Mouse (Mus musculus): Measurements from ENCODE around the gene Rad23b.
"Not testable (repeated sequence)": the region's sequence is repeated elsewhere in the genome, so short reads cannot be mapped to it uniquely, and the experiment has no call there.

Gene Rad23b

DNA sequence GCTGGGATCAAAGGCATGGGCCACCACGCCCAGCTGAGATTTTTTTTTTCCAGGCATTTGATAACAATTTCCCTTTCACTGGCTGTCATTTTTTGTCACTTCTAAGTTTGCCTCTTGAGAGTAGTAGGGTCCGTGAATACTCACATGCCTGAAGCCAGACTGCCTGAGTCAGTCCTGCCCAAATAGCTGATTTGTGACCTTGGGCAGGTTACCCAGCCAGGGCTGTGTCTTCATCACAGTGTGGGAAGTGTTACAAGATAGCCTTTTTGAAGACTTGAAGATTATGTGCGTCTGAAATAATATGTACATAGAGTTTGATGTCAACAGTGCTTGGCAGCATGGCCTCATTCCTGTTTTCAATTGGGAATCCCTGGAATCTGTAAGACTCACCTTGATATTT, 6.9 kb downstream of the Rad23b start:
- no peak for DNase-seq

DNA sequence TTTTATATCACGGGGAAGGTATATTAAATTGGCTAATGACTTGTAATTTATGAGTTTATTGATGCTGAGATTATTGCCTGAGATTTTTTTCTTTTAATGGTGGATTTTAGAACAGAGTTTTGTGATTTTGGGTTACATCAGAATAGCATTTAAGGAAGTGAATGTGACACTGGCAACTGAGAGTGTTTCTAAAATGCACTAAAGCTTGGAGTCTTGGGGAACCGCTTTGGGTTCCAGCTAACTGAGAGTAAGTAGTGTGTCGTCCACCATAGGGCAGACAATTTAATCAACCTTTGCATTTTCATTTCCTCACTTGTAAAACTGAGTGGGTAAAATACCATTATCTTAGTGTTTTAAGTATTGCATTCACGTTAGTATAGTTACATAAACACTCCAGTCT, 14.0 kb downstream of the Rad23b start:
- no peak for DNase-seq

DNA sequence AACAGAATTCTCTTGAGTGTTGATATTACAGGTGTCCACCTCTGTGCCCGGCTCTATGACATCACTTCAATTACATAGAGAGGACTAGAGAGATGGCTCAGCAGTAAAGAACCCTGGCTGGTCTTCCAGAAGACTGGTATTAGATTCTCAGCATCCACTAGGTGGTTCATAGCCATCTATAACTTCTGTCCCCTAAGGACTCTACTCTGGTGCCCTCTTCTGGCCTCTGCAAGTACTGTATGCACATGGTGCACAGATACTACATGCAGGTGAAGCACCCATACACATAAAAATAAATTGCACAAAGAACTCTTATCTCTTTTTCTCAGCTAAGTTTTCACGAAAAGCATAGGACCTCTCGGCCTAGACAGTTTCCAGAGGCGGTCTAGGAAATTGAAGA, 14.5 kb downstream of the Rad23b start:
- peak in 1 of 2 experiments; percentile 48 for DNase-seq

DNA sequence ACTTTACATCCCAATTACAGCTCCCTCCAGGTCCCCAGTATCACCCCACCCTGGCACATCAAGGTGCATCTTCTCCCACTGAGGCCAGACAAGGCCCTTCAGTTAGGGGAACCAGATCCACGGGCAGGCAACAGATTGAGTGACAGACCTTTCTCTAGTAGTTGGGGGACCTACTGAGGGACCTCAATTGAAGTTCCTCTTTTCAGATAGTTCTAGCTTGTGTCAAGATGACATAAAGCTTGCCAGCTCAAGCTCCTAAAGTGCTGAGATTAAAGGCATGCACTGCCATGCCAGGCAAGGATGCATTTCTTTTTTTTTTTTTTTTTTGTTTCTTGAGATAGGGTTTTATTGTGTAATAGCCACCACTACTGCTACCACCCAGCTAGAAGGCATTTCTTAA, 16.2 kb downstream of the Rad23b start:
- DNase-seq: no peak

DNA sequence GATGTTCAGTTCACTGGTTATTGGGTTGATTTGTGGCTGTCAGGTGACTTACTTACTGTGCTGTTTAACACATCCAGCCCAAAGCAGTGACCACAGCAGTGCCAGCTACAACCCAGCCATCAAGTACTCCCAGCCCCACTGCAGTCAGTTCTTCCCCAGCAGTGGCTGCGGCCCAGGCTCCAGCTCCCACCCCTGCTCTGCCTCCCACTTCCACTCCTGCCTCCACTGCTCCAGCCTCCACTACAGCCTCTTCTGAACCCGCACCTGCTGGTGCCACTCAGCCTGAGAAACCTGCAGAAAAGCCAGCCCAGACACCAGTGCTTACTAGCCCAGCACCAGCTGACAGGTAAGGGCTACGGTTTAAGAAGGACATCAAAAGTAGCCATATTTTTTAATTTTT, 20.3 kb downstream of the Rad23b start:
- DNase-seq: no peak

DNA sequence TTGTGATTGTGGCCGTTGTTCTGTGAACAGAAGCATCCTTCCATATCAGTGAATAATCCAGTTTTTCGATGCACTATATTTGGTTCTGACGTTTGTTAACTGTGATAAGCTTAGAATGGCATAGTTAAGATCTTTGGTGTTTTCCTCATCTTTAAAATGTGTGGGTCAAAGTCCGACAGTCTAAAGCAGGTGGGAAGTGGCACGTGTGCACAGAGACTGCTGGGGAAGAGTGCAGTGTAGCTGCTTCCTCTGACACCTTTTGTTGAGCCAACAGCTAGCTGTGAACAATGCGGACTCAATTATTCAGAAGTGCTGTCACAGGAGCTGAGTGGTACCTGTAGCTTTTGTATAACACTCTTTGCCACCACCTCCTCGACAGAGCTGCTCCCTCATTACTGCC, 21.5 kb downstream of the Rad23b start:
- no peak for DNase-seq

DNA sequence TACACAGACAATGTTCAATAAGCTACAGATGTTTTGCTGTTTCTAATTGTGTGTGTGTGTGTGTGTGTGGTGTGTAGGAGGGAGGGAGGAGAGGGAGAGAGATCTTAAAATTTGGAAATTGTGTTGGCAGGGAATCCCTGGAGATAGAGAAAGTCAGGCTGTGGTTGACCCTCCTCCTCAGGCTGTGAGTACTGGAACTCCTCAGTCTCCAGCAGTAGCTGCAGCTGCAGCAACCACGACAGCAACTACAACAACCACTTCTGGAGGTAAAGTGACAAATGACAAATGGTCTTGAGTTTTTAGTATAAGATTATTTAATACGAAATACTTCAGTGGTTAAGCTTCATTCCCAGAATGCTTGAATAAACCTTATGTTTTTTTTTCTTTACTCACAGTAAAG, 32.5 kb downstream of the Rad23b start:
- DNase-seq: no peak

DNA sequence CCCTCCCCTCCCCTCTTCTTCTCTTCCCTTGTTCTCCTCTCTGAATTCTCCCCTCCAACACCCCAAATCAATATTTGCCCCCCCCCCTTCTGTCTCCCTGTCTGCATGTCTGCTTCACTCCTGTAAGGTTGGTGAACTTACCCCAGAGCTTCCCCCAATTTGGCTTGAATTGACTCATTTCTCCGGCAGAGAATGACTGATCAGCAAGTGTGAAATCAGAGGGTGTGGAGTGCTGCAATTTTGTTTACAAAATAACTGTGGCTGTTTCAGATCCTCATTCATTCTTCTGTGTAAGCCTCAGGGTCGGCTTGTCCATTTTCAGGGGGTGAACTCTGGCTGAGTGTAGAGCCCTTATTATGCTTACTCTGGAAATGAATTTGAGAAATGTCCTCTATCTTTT, 36.9 kb downstream of the Rad23b start:
- DNase-seq: no peak

DNA sequence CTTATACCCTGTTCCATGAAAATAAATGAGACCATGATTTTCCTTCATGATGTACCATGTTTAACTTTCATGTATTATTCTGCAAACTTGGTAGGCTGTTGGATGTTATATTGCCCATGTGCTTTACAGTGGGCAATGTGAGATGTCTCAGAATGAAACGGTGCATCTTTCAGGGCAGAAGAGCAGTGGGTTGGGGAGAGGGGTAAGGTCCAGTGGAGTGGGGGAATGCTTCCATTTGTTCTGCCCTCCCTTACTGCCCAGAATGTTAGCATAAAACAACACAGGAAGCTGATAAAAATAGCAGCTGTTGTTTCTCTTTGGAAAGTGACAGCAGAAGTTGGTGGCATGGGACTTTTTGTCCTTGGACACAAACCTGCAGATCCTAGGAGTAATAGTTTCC, 41.6 kb downstream of the Rad23b start:
- no peak for DNase-seq

DNA sequence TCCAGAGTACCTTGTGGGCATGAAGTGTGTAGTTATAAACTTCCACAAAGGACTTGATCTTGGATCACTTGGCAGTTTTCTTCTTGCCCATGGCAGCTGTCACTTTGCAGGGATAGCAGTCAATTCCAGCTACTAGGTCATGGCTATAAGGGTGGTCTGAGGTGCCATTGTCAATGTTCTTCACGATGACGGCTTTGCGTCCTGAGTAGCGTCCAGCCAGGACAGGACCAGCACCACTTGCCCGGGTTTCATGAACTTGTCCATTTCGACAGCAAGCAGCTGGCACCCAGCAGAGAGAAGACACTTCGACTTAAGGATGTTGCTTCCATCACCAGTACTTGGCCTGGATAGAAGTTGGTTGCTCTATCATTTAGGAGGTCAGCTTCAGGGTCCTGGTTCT, 42.6 kb downstream of the Rad23b start:
- no peak for DNase-seq

DNA sequence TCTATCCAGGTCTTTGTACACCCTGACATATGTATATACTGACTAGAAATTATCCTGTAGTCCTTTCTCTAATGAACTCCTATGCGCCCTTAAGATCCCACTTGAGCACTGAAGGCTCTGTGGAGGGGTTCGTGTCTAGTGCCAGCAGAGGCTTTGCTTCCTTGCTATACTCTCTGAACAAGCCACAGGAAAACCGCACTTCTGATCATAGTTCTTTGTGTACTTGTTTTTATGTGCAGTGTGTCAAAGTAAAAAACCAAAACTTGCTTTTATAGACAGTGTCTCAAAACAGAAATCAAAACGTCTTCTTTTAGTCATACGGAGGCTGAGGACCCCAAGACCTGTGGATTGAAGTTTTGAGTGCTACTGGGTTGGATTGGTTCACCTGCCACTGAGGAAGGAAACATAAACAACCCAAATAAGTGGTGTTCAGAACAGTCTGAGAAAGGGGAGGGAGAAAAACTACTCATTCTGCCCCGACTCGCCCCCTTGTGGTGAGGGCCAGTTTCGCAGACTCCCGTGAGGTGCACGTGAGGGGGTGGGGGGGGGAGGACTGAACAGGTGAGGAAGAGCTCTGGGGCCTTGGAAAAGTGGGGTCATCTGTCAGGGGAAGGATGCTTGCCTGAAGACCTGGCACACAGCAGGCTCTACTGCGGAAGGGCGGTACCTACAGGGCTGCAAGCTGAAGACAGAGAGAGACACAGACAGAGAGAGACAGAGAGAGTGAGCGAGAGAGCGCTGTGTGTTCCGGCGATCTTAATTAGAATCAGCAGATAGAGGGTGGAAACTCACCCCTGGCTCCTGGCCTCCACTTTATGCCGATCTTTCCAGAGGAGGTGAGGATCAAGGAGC, 48.3 kb downstream of the Rad23b start:
- DNase-seq: peak in 1 of 2 experiments; percentile 71

DNA sequence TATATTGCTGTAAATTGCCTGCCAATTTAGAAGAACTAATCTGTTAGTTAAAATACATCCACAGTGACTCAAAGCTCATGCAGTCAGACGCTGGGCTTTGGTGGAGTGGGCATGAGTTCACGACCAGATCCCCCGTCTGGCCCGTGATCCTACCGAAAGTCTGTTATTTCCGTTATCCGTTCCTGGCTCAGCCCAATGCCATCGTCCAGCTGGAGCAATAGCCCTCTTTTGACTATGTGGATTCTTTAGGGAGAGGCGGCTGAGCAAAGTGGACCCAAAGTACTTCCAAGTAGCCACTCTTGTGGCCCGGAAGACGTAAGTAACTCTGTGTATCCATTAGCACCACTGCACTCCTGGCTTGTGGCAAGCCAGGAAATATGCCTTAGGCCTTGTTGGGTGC, 49.1 kb downstream of the Rad23b start:
- no peak for DNase-seq

DNA sequence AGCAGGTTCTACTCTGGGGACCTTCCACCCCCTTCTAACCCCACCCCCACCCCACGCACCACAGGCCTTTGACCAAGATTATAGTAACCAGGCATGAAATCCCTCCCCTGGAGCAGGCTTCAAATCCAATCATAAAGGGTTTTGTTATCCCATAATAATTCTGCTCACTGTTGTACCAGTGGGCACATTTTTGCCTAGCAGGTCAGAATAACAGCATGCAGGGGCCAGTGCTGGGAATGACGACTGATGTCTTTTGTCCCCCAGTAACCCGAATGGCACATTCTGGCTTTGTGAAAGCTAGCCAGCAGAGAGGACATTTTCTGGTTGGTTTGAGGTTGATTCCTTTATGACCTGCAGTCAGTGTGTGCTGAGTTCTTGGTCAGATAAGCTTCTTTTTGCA, 55.5 kb downstream of the Rad23b start:
- DNase-seq: no peak

DNA sequence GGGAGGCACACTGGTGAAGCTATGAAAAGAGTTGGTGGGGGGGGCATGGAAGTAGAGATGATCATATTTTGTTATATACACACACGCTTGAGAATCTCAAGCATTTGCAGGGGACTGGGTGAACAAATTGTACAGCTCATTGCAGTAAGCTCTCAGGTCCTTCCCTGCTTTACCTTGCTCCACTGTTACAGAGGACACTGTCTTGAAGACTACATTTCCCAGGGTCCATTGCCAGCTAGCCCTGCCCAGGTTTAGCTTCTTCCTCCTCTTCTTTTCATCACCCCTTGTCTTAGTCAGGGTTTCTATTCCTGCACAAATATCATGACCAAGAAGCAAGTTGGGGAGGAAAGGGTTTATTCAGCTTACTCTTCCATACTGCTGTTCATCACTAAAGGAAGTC, 56.7 kb downstream of the Rad23b start:
- no peak for DNase-seq

DNA sequence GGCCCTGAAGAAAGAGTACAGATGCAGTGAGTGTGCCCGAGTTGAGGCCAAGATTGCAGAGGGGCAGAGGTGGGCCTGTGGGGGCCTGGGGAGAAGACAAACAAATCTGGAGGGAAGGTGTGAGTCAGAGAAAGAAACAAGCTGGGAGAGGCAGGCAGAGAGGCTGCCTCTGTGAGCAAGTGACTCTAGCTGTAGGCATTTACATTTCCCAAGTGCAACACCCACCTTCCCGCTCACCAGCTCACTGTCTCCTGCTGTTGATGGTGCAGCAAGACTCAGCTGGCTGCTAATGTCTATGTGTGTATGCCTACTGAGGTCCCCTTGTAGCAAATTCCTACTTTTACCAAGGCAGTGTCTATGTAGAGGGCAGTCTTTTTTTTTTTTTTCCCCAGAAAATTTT, 58.2 kb downstream of the Rad23b start:
- DNase-seq: no peak

DNA sequence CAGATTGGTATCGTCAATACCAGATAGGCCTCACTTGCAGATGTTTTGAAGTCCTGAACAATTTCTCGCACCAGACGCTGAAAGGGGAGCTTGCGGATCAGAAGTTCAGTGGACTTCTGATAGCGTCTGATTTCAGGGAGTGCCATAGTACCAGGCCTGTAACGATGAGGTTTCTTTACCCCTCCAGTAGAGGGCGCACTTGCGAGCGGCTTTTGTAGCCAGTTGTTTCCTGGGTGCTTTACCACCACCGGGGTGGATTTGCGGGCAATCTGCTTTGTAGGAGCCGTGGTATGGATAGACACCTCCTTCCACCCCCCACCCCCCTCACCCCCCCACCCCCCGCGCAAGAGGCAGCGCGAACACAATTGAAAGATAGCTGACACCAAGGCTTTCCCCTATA, 59.2 kb downstream of the Rad23b start:
- peak in 1 of 2 experiments; percentile 13 for DNase-seq

DNA sequence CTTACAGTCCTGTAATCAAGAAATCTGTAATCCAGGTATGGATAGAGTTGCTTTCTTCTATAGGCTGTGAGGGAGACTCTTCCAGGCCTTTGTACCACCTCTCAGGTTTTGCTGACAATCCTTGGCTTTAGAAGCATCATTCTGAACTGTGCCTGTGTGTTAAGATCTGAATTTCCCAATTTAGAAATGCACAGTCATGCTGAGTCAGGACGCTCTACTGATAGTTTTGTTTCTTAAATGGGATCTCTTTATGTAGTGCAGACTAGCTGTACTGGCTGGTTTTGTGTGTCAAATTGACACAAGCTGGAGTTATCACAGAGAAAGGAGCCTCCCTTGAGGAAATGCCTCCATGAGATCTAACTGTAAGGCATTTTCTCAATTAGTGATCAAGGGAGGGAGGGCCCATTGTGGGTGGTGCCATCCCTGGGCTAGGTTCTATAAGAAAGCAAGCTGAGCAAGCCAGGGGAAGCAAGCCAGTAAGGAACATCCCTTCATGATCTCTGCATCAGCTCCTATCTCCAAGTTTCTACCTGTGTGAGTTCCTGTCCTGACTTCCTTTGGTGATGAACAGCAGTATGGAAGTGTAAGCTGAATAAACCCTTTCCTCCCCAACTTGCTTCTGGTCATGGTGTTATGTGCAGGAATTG, 59.9 kb downstream of the Rad23b start:
- not testable (repeated sequence) for DNase-seq

DNA sequence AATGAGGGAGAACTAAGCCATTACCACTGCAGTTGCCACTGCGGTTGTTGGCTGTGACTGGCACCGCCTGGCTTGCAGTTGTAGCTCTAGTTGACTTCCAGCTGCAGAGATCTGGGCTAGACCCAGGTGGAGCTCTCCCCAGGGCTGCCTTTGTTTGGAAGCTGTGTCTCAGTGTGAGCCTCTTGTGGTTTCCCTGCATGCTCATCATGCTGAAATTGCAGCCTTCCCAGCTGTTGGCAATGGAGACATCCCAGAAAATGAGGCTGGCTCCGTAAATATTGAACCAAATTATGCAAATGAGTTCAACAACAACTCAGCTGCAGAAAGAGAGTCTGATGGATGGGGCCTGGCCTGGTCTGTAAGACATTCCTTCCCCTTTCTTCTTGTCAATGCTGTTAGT, 66.0 kb downstream of the Rad23b start:
- no peak for DNase-seq

DNA sequence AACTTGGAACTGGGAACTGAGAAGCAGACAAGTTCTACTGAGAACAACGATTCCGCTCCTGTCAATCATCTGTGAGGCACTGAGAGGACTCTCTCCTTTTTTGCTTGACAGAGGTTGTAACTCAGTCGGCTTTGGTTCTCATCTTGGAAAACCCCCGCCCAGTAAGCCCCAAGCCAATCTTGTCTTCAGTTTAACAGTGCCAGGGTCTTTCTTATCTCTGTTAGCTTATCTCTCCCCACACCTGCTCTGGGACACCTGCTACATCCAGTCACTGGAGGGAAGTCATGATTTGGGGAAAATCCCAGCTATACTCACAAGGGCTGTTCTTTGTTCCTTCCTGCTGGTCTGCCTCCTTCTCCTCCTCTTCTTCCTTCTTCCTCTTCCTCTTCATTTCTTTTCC, 76.4 kb downstream of the Rad23b start:
- no peak for DNase-seq

Measured in kidney, postnatal 36 days (tissue).